Mouse (Mus musculus): ENCODE measurements around the gene Col4a3.

Col4a3 gene

GRCm38 (mm10) chr1:82608646-82609262 lies 22.0 kb downstream of the Col4a3 start:
- DNase-seq = peak; percentile 53

DNA sequence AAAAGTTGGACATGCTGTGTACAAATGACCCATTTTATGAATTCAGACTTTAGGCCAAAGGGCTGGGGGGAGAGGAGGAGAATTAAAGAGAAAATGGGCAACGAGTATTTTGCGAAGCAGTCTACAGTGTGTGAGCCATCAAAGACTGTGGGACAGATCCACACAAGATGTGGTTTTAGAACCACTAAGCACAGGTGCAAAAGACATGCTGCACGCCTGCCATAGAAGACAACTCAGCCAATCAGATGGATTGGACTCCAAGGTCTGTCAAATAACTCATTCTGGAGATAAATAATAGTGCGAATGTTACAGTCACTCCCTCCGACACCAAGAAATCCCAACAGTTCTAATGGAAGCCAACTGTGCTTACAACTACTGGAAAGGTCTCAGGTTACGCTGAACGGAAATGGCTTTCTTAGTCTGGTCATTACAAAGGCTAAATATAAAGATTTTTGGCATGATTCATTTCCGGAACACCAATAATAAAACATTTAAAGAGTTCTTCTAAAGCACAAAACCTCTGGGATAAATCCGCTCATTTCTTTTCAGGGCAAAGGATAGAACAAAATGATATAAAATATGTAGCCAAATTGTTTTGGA lies 25.4 kb downstream of the Col4a3 start:
- no peak for DNase-seq

- peak; percentile 26 for DNase-seq
Measured at GRCm38 (mm10) chr1:82618001-82618400, 31.3 kb downstream of the Col4a3 start.

DNA sequence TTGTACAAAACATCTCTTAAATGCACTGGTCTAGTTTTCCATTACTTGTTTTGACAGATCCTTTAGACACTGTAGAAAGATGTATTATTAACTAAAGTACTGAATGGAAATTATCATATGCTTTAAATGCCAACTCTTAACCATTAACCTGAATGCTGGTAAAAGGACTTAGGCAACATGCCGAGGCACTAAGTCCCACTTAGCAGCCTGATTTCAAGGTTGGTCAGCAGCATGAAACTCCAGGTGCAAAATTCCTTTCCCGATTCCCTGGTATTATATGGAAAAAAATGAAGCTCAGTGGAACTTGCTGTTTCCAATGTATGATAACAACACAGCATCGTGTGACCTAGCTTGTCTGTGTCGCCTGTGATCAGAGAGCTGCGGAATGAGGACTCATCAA lies 31.9 kb downstream of the Col4a3 start:
- DNase-seq = peak; percentile 68

DNA sequence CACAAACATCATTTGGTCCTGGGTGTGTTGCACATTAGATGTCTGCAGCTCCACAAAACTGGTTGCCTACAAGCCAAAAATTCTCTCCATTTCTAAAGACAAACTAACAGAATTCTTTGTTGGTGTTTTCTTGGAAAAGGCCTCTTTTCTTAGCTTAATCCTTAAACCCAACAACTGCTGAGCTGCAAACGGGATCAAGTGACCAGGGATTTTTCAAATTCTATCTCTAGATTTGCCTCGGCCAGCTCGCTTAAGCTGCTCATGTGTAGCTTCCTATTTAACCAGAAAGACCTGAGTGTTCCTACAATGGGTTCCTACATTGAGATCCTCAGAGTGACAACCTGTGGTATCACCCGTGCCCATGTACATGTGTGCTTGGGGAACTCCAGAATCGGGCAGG lies 33.3 kb downstream of the Col4a3 start:
- no peak for DNase-seq

DNA sequence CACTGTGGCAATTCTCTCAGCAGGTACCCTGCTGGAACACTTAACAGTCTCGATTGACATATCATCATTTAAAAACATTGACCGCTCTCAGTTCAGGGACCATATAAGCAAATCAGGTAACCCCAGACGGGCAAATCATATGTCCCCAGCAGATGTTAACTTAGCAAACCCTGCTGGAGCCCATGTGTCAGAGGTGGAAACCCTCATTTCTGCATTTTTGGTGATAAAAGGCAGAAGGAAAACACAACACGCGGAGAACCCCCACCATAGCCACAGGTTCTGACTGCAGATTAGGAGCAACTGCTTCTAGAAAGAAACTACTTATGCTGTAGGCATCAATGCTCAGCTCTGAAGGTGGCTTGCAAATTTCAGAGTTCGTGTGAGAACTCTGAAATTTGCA lies 38.2 kb downstream of the Col4a3 start:
- DNase-seq = no peak

GRCm38 (mm10) chr1:82625474-82625873 lies 38.8 kb downstream of the Col4a3 start:
- no peak for DNase-seq

- no peak for DNase-seq
Measured at GRCm38 (mm10) chr1:82627652-82628051, 40.9 kb downstream of the Col4a3 start.

GRCm38 (mm10) chr1:82629495-82629894 lies 42.8 kb downstream of the Col4a3 start:
- no peak for DNase-seq

DNA sequence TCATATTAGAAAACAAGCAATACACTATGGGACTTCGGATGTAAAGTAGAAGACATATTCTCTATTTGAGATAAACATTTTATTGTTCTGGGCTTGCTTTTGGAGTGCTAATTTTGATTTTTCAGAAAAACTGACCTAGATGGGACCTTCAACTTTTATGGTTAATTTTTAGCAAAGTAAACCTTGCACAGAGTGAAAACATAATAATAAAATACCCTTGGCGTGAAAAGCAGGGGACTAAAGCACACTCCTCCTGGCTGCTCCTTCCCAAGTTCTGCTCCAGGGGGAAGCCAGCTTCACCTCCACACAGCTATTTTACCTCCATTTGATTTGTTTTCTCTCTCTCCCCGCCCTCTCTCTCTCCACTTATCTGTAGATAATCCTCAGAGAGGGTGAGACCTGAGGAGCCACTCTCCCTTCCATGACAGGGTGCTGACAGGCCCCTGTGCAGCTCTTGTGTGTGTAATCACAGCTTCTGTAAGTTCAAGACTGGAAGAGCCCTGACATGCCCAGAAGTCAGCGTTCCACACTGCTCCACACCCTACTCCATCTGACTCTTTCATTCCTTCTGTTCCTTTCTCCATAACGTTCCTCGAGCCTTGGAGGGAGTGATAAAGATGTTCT lies 44.6 kb downstream of the Col4a3 start:
- DNase-seq = no peak

DNA sequence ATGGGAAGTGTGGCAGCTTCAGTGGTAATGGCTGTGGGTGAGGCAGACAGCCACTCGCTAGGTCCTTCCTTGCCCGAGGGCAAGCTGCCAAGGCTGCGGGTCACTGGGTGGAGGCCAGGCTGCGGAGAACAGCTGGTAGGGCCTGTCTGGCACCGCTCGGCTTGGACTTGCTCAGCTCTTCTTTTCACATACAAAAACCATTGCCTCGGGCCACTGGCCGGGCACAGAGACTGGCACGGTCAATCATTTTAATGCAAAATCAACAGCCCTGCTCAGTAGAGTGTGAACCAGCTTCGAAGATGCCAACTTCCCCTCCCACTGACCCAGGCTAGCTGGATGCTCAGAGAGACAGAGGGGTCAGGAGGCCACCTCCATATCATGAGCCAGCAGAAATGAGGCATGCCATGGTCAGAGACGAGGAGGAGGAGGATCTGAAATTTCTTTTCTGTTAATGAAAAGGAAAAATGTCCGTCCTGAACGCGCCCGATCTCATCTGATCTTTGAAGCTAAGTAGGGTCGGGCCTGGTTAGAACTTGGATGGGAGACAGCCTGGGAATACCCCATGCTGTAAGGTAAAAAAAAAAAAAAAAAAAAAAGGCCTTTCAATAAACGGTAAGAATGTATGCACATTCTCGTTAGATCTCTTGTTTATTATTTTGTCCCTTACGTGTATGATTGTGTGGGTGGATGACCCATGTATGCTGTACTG lies 48.0 kb downstream of the Col4a3 start:
- peak; percentile 98 for DNase-seq

DNA sequence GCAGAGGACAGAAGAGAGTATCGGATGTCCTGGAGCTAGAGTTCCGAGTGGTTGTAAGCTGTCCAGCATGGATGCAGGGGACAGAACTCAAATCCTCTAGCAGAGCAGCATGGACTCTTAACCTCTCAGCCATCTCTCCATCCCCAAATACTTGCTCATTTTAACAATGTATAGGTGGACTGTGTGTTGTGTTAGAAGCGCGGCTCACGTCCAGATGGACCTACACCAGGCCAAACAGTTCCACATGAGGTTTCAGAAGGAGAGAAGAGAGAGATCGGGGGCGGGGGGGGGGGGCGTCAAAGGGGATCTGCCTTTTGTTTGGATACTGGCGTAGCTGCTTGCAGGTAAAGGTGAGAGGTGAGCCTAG lies 48.5 kb downstream of the Col4a3 start:
- no peak for DNase-seq

DNA sequence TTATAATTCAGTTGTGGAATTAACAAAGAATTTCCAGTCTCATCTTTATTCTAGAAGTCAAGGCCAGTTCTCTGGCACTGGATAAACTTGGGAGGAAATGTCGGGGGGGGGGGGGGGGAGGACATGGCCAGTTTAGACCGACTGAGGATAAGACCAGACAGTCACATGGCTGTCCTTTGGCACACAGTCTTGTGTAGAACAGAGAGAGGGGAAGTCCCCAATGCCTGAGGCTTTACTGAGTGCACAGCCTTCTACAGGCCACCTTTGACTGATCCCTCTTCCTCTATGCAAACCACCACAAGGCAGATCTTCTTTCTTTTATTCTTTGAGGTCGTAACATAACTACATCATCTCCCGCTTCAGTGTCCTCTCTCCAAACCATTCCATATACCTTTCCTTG lies 49.6 kb downstream of the Col4a3 start:
- peak; percentile 65 for DNase-seq

- DNase-seq = no peak
Measured at GRCm38 (mm10) chr1:82637414-82637813, 50.7 kb downstream of the Col4a3 start.

- no peak for DNase-seq
Measured at GRCm38 (mm10) chr1:82638428-82638827, 51.7 kb downstream of the Col4a3 start.

GRCm38 (mm10) chr1:82641316-82641987 lies 54.7 kb downstream of the Col4a3 start:
- no peak for DNase-seq

GRCm38 (mm10) chr1:82647989-82648388 lies 61.3 kb downstream of the Col4a3 start:
- no peak for DNase-seq

DNA sequence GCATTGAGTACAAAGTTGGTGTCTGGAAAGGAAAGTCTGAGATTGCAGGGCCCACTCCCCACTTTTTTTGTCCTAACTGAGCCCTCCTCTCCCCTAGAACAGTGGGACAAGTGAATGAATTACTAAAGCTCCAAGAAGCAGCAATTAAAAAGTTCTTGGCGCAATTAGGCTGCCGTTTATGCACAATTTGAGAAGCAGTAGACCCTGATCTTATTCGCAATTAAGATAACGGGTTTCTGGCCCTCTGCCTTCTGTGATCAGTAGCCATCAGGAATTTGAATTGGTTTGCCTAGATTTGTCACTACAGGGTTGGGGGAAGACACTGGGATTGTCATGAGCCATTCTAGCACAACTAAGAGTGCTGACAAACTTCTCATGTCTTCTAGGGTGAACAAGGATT lies 64.1 kb downstream of the Col4a3 start:
- no peak for DNase-seq

GRCm38 (mm10) chr1:82654046-82654445 lies 67.3 kb downstream of the Col4a3 start:
- DNase-seq = no peak

- DNase-seq = no peak
Measured at GRCm38 (mm10) chr1:82656452-82656851, 69.7 kb downstream of the Col4a3 start.

DNA sequence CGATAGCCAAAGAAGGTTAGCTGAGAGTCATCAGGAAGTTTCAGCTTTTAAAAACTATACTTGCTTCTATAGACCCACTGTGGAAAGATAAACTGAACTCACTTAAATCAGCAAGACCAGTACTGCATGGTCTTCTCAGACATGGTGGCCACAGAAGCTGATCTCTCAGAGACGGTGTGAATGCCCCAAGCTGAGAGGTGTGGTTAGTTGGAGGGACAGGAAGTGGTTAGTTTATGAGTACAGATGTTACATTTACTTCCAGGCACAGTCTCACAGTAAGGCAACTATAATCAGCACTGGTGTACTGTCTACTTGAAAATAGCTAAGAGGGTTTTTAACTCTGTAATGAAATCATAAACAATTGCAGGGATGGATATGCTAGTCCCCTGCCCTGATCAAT lies 75.5 kb downstream of the Col4a3 start:
- no peak for DNase-seq

DNA sequence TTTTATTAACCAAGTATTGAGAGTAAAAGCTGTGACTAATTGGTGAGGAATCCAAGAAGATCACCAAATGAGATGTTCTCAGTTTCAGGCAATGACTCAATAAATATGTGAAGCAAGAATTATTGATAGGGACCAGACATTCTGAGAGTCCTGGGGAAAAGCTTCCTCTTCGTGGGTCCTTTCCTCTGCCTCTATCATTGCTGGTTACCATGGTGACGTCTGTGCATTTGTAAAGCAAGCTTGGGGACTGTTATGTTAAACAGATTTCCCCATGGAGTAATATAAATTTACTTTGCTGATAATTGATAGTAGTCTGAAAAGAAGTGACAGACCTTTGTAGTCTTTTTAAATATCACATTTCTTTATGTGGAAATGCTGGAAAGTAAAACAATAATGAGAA lies 76.8 kb downstream of the Col4a3 start:
- DNase-seq = no peak

DNA sequence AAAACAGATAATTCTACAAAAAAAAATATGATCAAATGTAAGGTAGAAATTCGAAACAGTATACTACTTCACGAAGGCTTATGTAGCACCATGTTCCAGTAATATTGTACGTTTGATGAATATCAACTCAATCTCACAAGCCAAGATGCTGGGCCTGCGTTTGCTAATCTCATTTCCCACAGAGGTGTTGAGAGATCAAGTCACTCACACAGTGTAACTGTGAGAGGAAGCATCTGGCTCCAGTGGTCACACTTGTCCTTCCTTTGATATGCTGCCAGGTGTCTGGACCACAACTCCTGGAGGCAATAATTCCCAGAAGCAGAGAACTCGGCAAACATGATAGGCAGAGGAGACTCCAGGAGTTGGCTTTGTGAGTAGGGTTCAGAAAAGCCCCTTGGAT lies 99.6 kb downstream of the Col4a3 start:
- no peak for DNase-seq

DNA sequence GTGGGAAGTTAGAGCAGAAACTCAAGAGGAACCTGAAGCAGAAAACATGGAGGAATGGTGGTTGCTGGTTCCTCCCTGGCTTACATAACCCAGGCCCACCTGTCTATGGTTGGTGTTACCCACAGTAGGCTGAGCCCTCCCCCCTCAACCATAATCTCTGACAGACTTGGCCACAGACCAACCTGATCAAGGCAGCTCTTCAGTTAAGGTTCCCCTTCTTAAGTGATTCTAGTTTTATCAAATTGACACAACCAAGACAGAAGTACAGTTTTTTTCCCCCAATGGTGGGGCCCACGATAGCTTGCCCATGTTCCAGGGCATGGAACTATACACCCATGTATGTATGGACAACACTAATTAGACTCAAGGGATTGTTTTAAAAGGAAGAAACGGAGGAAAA lies 100.1 kb downstream of the Col4a3 start:
- DNase-seq = no peak

Measured in kidney, adult 11 months (tissue).